Mouse (Mus musculus): ENCODE results near the gene Adamts20. TPM values are rescaled to one million over a fixed set of nuclear protein-coding genes. Genes with fewer than 3 reads are reported as not detected.
"Not testable (repeated sequence)": the region's sequence is repeated elsewhere in the genome, so short reads cannot be mapped to it uniquely, and the experiment has no call there.

Gene Adamts20
- 0.22 and 0.26 TPM in 2 replicates for polyA plus RNA-seq (2012; rRNA removed)

GRCm38 (mm10) chr15:94465318-94465717 lies at the start of gene Adamts20:
Gene Adamts20, minus strand, starts transcription at chr15:94465418.
- 94% methylated on average over 11 of the region's 11 CpGs for WGBS
- Histone ChIP-seq H3K4me3 (ENCODE audit: control insufficient read depth, insufficient read depth, low read length) (no peak within 1 kb of the TSS), H3K27ac (ENCODE audit: control insufficient read depth, insufficient read depth, low read length) (no peak within 1 kb of the TSS), H3K4me1 (replicated peaks; ENCODE audit: control insufficient read depth, insufficient read depth, low read length) (no peaks in the 10 kb centered on the region), H3K36me3 (ENCODE audit: control insufficient read depth, insufficient read depth, low read length) (no peaks in the 10 kb centered on the region), H3K27me3 (ENCODE audit: control insufficient read depth, insufficient read depth, low read length) (no peaks in the 10 kb centered on the region)
- no peak for DNase-seq
- no peak for TF ChIP-seq POLR2A (IDR thresholded peaks at IDR 0.05; ENCODE audit: control insufficient read depth, extremely low read depth, insufficient read depth, low read length, poor library complexity)
- TF ChIP-seq CTCF (IDR thresholded peaks at IDR 0.05; ENCODE audit: borderline replicate concordance, control insufficient read depth, extremely low read depth, insufficient read depth, low read length, poor library complexity) = no peak

- no peaks in the 10 kb centered on the region for H3K36me3 ChIP-seq (ENCODE audit: control insufficient read depth, insufficient read depth, low read length)
- TF ChIP-seq CTCF (IDR thresholded peaks at IDR 0.05; ENCODE audit: borderline replicate concordance, control insufficient read depth, extremely low read depth, insufficient read depth, low read length, poor library complexity) = no peak
- TF ChIP-seq POLR2A (IDR thresholded peaks at IDR 0.05; ENCODE audit: control insufficient read depth, extremely low read depth, insufficient read depth, low read length, poor library complexity) = no peak
- no peak overlapping the region for H3K27ac ChIP-seq (ENCODE audit: control insufficient read depth, insufficient read depth, low read length)
- WGBS = 93% methylated on average over 12 of the region's 12 CpGs
- H3K4me3 ChIP-seq (ENCODE audit: control insufficient read depth, insufficient read depth, low read length) = no peak overlapping the region
- no peaks in the 10 kb centered on the region for H3K4me1 ChIP-seq (replicated peaks; ENCODE audit: control insufficient read depth, insufficient read depth, low read length)
- no peak for DNase-seq
- H3K27me3 ChIP-seq (ENCODE audit: control insufficient read depth, insufficient read depth, low read length) = no peaks in the 10 kb centered on the region
These were observed 38.4 kb upstream of the Adamts20 start for GRCm38 (mm10) chr15:94503451-94504215.

GRCm38 (mm10) chr15:94499260-94499659 lies 34.0 kb upstream of the Adamts20 start:
- H3K27ac ChIP-seq (ENCODE audit: control insufficient read depth, insufficient read depth, low read length) = no peak overlapping the region
- 95% methylated on average over 1 of the region's 1 CpGs for WGBS

GRCm38 (mm10) chr15:94495936-94496335 lies 30.7 kb upstream of the Adamts20 start:
- Histone ChIP-seq H3K4me1 (replicated peaks; ENCODE audit: control insufficient read depth, insufficient read depth, low read length) (no peaks in the 10 kb centered on the region), H3K27me3 (ENCODE audit: control insufficient read depth, insufficient read depth, low read length) (no peaks in the 10 kb centered on the region), H3K4me3 (ENCODE audit: control insufficient read depth, insufficient read depth, low read length) (no peak overlapping the region), H3K27ac (ENCODE audit: control insufficient read depth, insufficient read depth, low read length) (no peak overlapping the region), H3K36me3 (ENCODE audit: control insufficient read depth, insufficient read depth, low read length) (no peaks in the 10 kb centered on the region)
- no peak for DNase-seq
- no peak for TF ChIP-seq CTCF (IDR thresholded peaks at IDR 0.05; ENCODE audit: borderline replicate concordance, control insufficient read depth, extremely low read depth, insufficient read depth, low read length, poor library complexity)
- WGBS = 82% methylated on average over 10 of the region's 10 CpGs

More at GRCm38 (mm10) chr15:94499260-94499659, 34.0 kb upstream of the Adamts20 start:
- H3K4me1 ChIP-seq (replicated peaks; ENCODE audit: control insufficient read depth, insufficient read depth, low read length) = no peaks in the 10 kb centered on the region
- no peaks in the 10 kb centered on the region for H3K27me3 ChIP-seq (ENCODE audit: control insufficient read depth, insufficient read depth, low read length)
- no peak for DNase-seq
- no peak for TF ChIP-seq POLR2A (IDR thresholded peaks at IDR 0.05; ENCODE audit: control insufficient read depth, extremely low read depth, insufficient read depth, low read length, poor library complexity)
- no peak for TF ChIP-seq CTCF (IDR thresholded peaks at IDR 0.05; ENCODE audit: borderline replicate concordance, control insufficient read depth, extremely low read depth, insufficient read depth, low read length, poor library complexity)
- H3K36me3 ChIP-seq (ENCODE audit: control insufficient read depth, insufficient read depth, low read length) = no peaks in the 10 kb centered on the region
- no peak overlapping the region for H3K4me3 ChIP-seq (ENCODE audit: control insufficient read depth, insufficient read depth, low read length)

GRCm38 (mm10) chr15:94494445-94494844 lies 29.2 kb upstream of the Adamts20 start:
- WGBS = 100% methylated on average over 1 of the region's 1 CpGs
- no peak overlapping the region for H3K27ac ChIP-seq (ENCODE audit: control insufficient read depth, insufficient read depth, low read length)
- no peak overlapping the region for H3K4me3 ChIP-seq (ENCODE audit: control insufficient read depth, insufficient read depth, low read length)
- no peaks in the 10 kb centered on the region for H3K27me3 ChIP-seq (ENCODE audit: control insufficient read depth, insufficient read depth, low read length)
- no peaks in the 10 kb centered on the region for H3K4me1 ChIP-seq (replicated peaks; ENCODE audit: control insufficient read depth, insufficient read depth, low read length)
- DNase-seq = no peak
- TF ChIP-seq CTCF (IDR thresholded peaks at IDR 0.05; ENCODE audit: borderline replicate concordance, control insufficient read depth, extremely low read depth, insufficient read depth, low read length, poor library complexity) = no peak
- TF ChIP-seq POLR2A (IDR thresholded peaks at IDR 0.05; ENCODE audit: control insufficient read depth, extremely low read depth, insufficient read depth, low read length, poor library complexity) = no peak
- no peaks in the 10 kb centered on the region for H3K36me3 ChIP-seq (ENCODE audit: control insufficient read depth, insufficient read depth, low read length)

GRCm38 (mm10) chr15:94489433-94489832 lies 24.2 kb upstream of the Adamts20 start:
- H3K4me3 ChIP-seq (ENCODE audit: control insufficient read depth, insufficient read depth, low read length) = no peak overlapping the region
- no peaks in the 10 kb centered on the region for H3K27me3 ChIP-seq (ENCODE audit: control insufficient read depth, insufficient read depth, low read length)
- H3K27ac ChIP-seq (ENCODE audit: control insufficient read depth, insufficient read depth, low read length) = no peak overlapping the region
- 41% methylated on average over 2 of the region's 2 CpGs for WGBS
- H3K4me1 ChIP-seq (replicated peaks; ENCODE audit: control insufficient read depth, insufficient read depth, low read length) = no peaks in the 10 kb centered on the region
- no peaks in the 10 kb centered on the region for H3K36me3 ChIP-seq (ENCODE audit: control insufficient read depth, insufficient read depth, low read length)
- DNase-seq = no peak
- no peak for TF ChIP-seq CTCF (IDR thresholded peaks at IDR 0.05; ENCODE audit: borderline replicate concordance, control insufficient read depth, extremely low read depth, insufficient read depth, low read length, poor library complexity)
- TF ChIP-seq POLR2A (IDR thresholded peaks at IDR 0.05; ENCODE audit: control insufficient read depth, extremely low read depth, insufficient read depth, low read length, poor library complexity) = no peak

- 56% methylated on average over 2 of the region's 2 CpGs for WGBS
- not testable (repeated sequence) for H3K36me3 ChIP-seq (ENCODE audit: control insufficient read depth, insufficient read depth, low read length); H3K4me1 ChIP-seq (replicated peaks; ENCODE audit: control insufficient read depth, insufficient read depth, low read length); H3K4me3 ChIP-seq (ENCODE audit: control insufficient read depth, insufficient read depth, low read length); DNase-seq; H3K27ac ChIP-seq (ENCODE audit: control insufficient read depth, insufficient read depth, low read length); H3K27me3 ChIP-seq (ENCODE audit: control insufficient read depth, insufficient read depth, low read length)
These were observed 22.8 kb upstream of the Adamts20 start for GRCm38 (mm10) chr15:94488028-94488427.

Measured in thymus, adult 2 months (tissue).